Mouse (Mus musculus): ENCODE data around the gene Gpc2.

GRCm38 (mm10) chr5:138279585-138280424 lies at the start of gene Gpc2, which contains the start of the genes Gm43720 and Stag3:
- no peak for TF ChIP-seq CTCF (IDR thresholded peaks at IDR 0.05; ENCODE audit: insufficient read depth, low read depth, low read length)
- TF ChIP-seq POLR2A (IDR thresholded peaks at IDR 0.05; ENCODE audit: insufficient read depth, low read depth, low read length), result no peak

All from olfactory bulb, adult 2 months (tissue).